Mouse (Mus musculus) embryo, embryonic 11.5 days (tissue): Measurements from ENCODE around the gene Cenpt.

Experiments used
- DNase-seq: peaks from one replicate; pipeline ENCODE4 v3.0.0-alpha.2; 2012; ENCODE audit warnings: low read depth, low spot score

Gene Cenpt

GRCm38 (mm10) chr8:105853178-105853577 is at the start of gene Cenpt:
Gene Cenpt, minus strand, starts transcription at chr8:105853278.
- DNase-seq: no peak

GRCm38 (mm10) chr8:105900941-105901616 is 48.0 kb upstream of the Cenpt start:
- DNase-seq: no peak

GRCm38 (mm10) chr8:105900180-105900940 is 47.3 kb upstream of the Cenpt start, which contains the start of gene Pskh1:
Gene Pskh1, plus strand, starts transcription at chr8:105900441.
- DNase-seq: peak; percentile 95

GRCm38 (mm10) chr8:105897801-105898480 is 44.9 kb upstream of the Cenpt start:
- DNase-seq: no peak

GRCm38 (mm10) chr8:105893339-105893738 is 40.3 kb upstream of the Cenpt start, which contains the start of gene Nrn1l:
Gene Nrn1l, plus strand, starts transcription at chr8:105893567.
- peak; percentile 58 for DNase-seq

- no peak for DNase-seq
Observed at GRCm38 (mm10) chr8:105892432-105892831, 39.4 kb upstream of the Cenpt start.

GRCm38 (mm10) chr8:105890870-105891269 is 37.8 kb upstream of the Cenpt start:
- DNase-seq: no peak

- no peak for DNase-seq
Observed at GRCm38 (mm10) chr8:105889756-105890465, 36.8 kb upstream of the Cenpt start.

GRCm38 (mm10) chr8:105880754-105881520 is 27.9 kb upstream of the Cenpt start, which contains the start of gene Edc4:
Gene Edc4, plus strand, starts transcription at chr8:105880881.
- DNase-seq: peak; percentile 77

GRCm38 (mm10) chr8:105874301-105874700 is 21.2 kb upstream of the Cenpt start:
- no peak for DNase-seq

- DNase-seq: no peak
Observed at GRCm38 (mm10) chr8:105866364-105867029, 13.4 kb upstream of the Cenpt start.

- no peak for DNase-seq
Observed at GRCm38 (mm10) chr8:105861951-105862350, 8.9 kb upstream of the Cenpt start.

GRCm38 (mm10) chr8:105860143-105860981 is 7.3 kb upstream of the Cenpt start, which contains the start of gene Nutf2:
Gene Nutf2, plus strand, starts transcription at chr8:105860580.
- DNase-seq: peak; percentile 94

- DNase-seq: no peak
Observed at GRCm38 (mm10) chr8:105859314-105859713, 6.2 kb upstream of the Cenpt start.

GRCm38 (mm10) chr8:105858495-105858894 is 5.4 kb upstream of the Cenpt start:
- no peak for DNase-seq

- no peak for DNase-seq
Observed at GRCm38 (mm10) chr8:105856168-105856835, 3.2 kb upstream of the Cenpt start.

- DNase-seq: no peak
Observed at GRCm38 (mm10) chr8:105855248-105856167, 2.4 kb upstream of the Cenpt start.
